Mouse (Mus musculus) embryonic facial prominence, embryonic 15.5 days (tissue): Measurements from ENCODE around the gene Sh3glb1. TPM values are rescaled to one million over a fixed set of nuclear protein-coding genes. Genes with fewer than 3 reads are reported as not detected.

ENCODE experiments used
- ATAC-seq: fragments of 200-750 bp; cut with Nextera tagmentation; 2 replicates; pipeline ENCODE4 v1.8.0; 2017; ENCODE audit warnings: low read depth, moderate TSS enrichment; ENCODE audit not compliant: insufficient number of reproducible peaks, low FRiP score, low TSS enrichment
- H3K27ac ChIP-seq: fragments of 300-500 bp; sonication (generic); replicated peaks from 2 replicates; pipeline ENCODE4 v1.5.1; 2015; ENCODE audit warnings: mild to moderate bottlenecking, inconsistent platforms
- H3K27me3 ChIP-seq: fragments of 300-500 bp; sonication (generic); 2 replicates; pipeline ENCODE4 v1.6.1; 2015; ENCODE audit warnings: inconsistent platforms
- H3K36me3 ChIP-seq: fragments of 300-500 bp; sonication (generic); 2 replicates; pipeline ENCODE4 v1.6.1; 2015; ENCODE audit warnings: mild to moderate bottlenecking, inconsistent platforms
- H3K4me1 ChIP-seq: fragments of 300-500 bp; sonication (generic); 2 replicates; pipeline ENCODE4 v1.6.1; 2015; ENCODE audit warnings: inconsistent platforms
- H3K4me2 ChIP-seq: fragments of 300-500 bp; sonication (generic); replicated peaks from 2 replicates; pipeline ENCODE4 v1.6.1; 2015; ENCODE audit warnings: mild to moderate bottlenecking, inconsistent platforms
- H3K4me3 ChIP-seq: fragments of 300-500 bp; sonication (generic); replicated peaks from 2 replicates; pipeline ENCODE4 v1.5.1; 2015; ENCODE audit warnings: mild to moderate bottlenecking, inconsistent platforms
- H3K9ac ChIP-seq: fragments of 300-500 bp; sonication (generic); 2 replicates; pipeline ENCODE4 v1.6.1; 2015; ENCODE audit warnings: inconsistent platforms
- H3K9me3 ChIP-seq: fragments of 300-500 bp; sonication (generic); replicated peaks from 2 replicates; pipeline ENCODE4 v1.6.1; 2016; ENCODE audit warnings: inconsistent platforms
- WGBS: fragments of 180-500 bp; shearing (Covaris S2); methylation state at CpG from one replicate; pipeline ENCODE4 v1.1.7; 2015; 5-methylcytosine and 5-hydroxymethylcytosine counted together
- polyA plus RNA-seq: library from polyadenylated mRNA; unstranded; fragments of >200 nt; fragmentation: Nextera tagmentation; extraction: Ambion mirVana; gene quantifications from 2 replicates; pipeline ENCODE4 v1.2.1, GENCODE M21; 2015

Gene Sh3glb1
- polyA plus RNA-seq, 1 experiment from 2014 or later, result 132 TPM

- WGBS, result 65% methylated on average over 2 of the region's 2 CpGs
- Histone ChIP-seq H3K9me3 (no peaks in the 10 kb centered on the region), H3K4me1 (no peaks in the 10 kb centered on the region), H3K4me3 (no peak overlapping the region), H3K27ac (no peak overlapping the region; the same call in 1 of the 2 replicates), H3K27me3 (no peaks in the 10 kb centered on the region), H3K4me2 (no peak overlapping the region), H3K9ac (no peak overlapping the region), H3K36me3 (no peaks in the 10 kb centered on the region)
- ATAC-seq, result no peak
These were observed 51.2 kb downstream of the Sh3glb1 start for GRCm38 (mm10) chr3:144668949-144669348.

- no peak overlapping the region for H3K27ac ChIP-seq
- H3K27me3 ChIP-seq, result no peaks in the 10 kb centered on the region
- no peak overlapping the region for H3K4me2 ChIP-seq
- ATAC-seq, result no peak
- no peaks in the 10 kb centered on the region for H3K9me3 ChIP-seq
- H3K9ac ChIP-seq, result no peak overlapping the region
- H3K4me3 ChIP-seq, result no peak overlapping the region
- H3K4me1 ChIP-seq, result no peaks in the 10 kb centered on the region
- WGBS, result 92% methylated on average over 9 of the region's 9 CpGs
- H3K36me3 ChIP-seq, result no peaks in the 10 kb centered on the region
These were observed 52.1 kb downstream of the Sh3glb1 start for GRCm38 (mm10) chr3:144668039-144668438.

GRCm38 (mm10) chr3:144664363-144665299 is 55.5 kb downstream of the Sh3glb1 start:
- ATAC-seq, result no peak
- WGBS, result 61% methylated on average over 22 of the region's 22 CpGs
- Histone ChIP-seq H3K9me3 (no peaks in the 10 kb centered on the region), H3K4me1 (no peaks in the 10 kb centered on the region), H3K36me3 (no peaks in the 10 kb centered on the region), H3K9ac (no peak overlapping the region), H3K27ac (no peak overlapping the region), H3K27me3 (no peaks in the 10 kb centered on the region), H3K4me3 (no peak overlapping the region), H3K4me2 (no peak overlapping the region)

GRCm38 (mm10) chr3:144663415-144664093 is 56.6 kb downstream of the Sh3glb1 start:
- Histone ChIP-seq H3K9ac (no peak overlapping the region), H3K27ac (no peak overlapping the region), H3K4me2 (no peak overlapping the region), H3K4me1 (no peaks in the 10 kb centered on the region), H3K36me3 (no peaks in the 10 kb centered on the region), H3K4me3 (no peak overlapping the region), H3K9me3 (no peaks in the 10 kb centered on the region), H3K27me3 (no peaks in the 10 kb centered on the region)
- 87% methylated on average over 7 of the region's 7 CpGs for WGBS
- no peak for ATAC-seq

- 71% methylated on average over 8 of the region's 8 CpGs for WGBS
- no peak for ATAC-seq
- Histone ChIP-seq H3K9me3 (no peaks in the 10 kb centered on the region), H3K27ac (no peak overlapping the region), H3K4me2 (no peak overlapping the region), H3K4me3 (no peak overlapping the region), H3K27me3 (no peaks in the 10 kb centered on the region), H3K4me1 (no peaks in the 10 kb centered on the region), H3K36me3 (no peaks in the 10 kb centered on the region), H3K9ac (no peak overlapping the region)
These were observed 57.8 kb downstream of the Sh3glb1 start for GRCm38 (mm10) chr3:144662215-144662852.

- Histone ChIP-seq H3K27me3 (no peaks in the 10 kb centered on the region), H3K9me3 (no peaks in the 10 kb centered on the region), H3K36me3 (no peaks in the 10 kb centered on the region), H3K4me3 (no peak overlapping the region), H3K4me1 (no peaks in the 10 kb centered on the region), H3K4me2 (no peak overlapping the region), H3K9ac (no peak overlapping the region), H3K27ac (no peak overlapping the region)
- no peak for ATAC-seq
- 88% methylated on average over 3 of the region's 3 CpGs for WGBS
These were observed 58.7 kb downstream of the Sh3glb1 start for GRCm38 (mm10) chr3:144661439-144661838.

GRCm38 (mm10) chr3:144644202-144644601 is 75.9 kb downstream of the Sh3glb1 start:
- H3K4me1 ChIP-seq, result peaks cover 7% of the 10 kb centered on the region; the same call in 1 of the 2 replicates
- H3K9ac ChIP-seq, result no peak overlapping the region
- H3K27me3 ChIP-seq, result no peaks in the 10 kb centered on the region
- no peaks in the 10 kb centered on the region for H3K9me3 ChIP-seq
- no peak overlapping the region for H3K4me3 ChIP-seq
- WGBS, result 47% methylated on average over 5 of the region's 5 CpGs
- H3K4me2 ChIP-seq, result no peak overlapping the region
- no peak for ATAC-seq
- no peak overlapping the region for H3K27ac ChIP-seq
- no peaks in the 10 kb centered on the region for H3K36me3 ChIP-seq

- H3K27ac ChIP-seq, result peak overlapping the region; percentile 48
- WGBS, result 3% methylated on average over 2 of the region's 2 CpGs
These were observed 76.7 kb downstream of the Sh3glb1 start for GRCm38 (mm10) chr3:144643301-144643871.

GRCm38 (mm10) chr3:144642141-144642540 is 78.0 kb downstream of the Sh3glb1 start:
- Histone ChIP-seq H3K36me3 (no peaks in the 10 kb centered on the region), H3K9ac (no peak overlapping the region), H3K4me1 (peaks cover 7% of the 10 kb centered on the region; the same call in 1 of the 2 replicates), H3K4me3 (no peak overlapping the region), H3K9me3 (no peaks in the 10 kb centered on the region), H3K27ac (no peak overlapping the region), H3K4me2 (no peak overlapping the region), H3K27me3 (no peaks in the 10 kb centered on the region)
- no peak for ATAC-seq
- WGBS, result 90% methylated on average over 4 of the region's 4 CpGs

More at GRCm38 (mm10) chr3:144643301-144643871, 76.7 kb downstream of the Sh3glb1 start:
- Histone ChIP-seq H3K36me3 (no peaks in the 10 kb centered on the region), H3K4me3 (no peak overlapping the region), H3K27me3 (no peaks in the 10 kb centered on the region), H3K9ac (no peak overlapping the region), H3K4me2 (no peak overlapping the region), H3K4me1 (peaks cover 7% of the 10 kb centered on the region; the same call in 1 of the 2 replicates), H3K9me3 (no peaks in the 10 kb centered on the region)
- peak; percentile 86 for ATAC-seq

GRCm38 (mm10) chr3:144640033-144640432 is 80.1 kb downstream of the Sh3glb1 start:
- no peak overlapping the region for H3K4me3 ChIP-seq
- peaks cover 7% of the 10 kb centered on the region; the same call in 1 of the 2 replicates for H3K4me1 ChIP-seq
- H3K27ac ChIP-seq, result no peak overlapping the region
- H3K9ac ChIP-seq, result no peak overlapping the region
- no peaks in the 10 kb centered on the region for H3K9me3 ChIP-seq
- H3K27me3 ChIP-seq, result no peaks in the 10 kb centered on the region
- no peaks in the 10 kb centered on the region for H3K36me3 ChIP-seq
- H3K4me2 ChIP-seq, result no peak overlapping the region
- ATAC-seq, result no peak

- Histone ChIP-seq H3K36me3 (no peaks in the 10 kb centered on the region), H3K9me3 (no peaks in the 10 kb centered on the region), H3K4me3 (no peak overlapping the region), H3K9ac (no peak overlapping the region), H3K4me1 (peaks cover 7% of the 10 kb centered on the region; the same call in 1 of the 2 replicates), H3K27me3 (no peaks in the 10 kb centered on the region), H3K27ac (no peak overlapping the region), H3K4me2 (no peak overlapping the region)
- no peak for ATAC-seq
- 64% methylated on average over 3 of the region's 3 CpGs for WGBS
These were observed 80.7 kb downstream of the Sh3glb1 start for GRCm38 (mm10) chr3:144639387-144639786.
